Mouse (Mus musculus): ENCODE measurements at regions not wholly inside any gene's neighbourhood (a gene's known extent, or its start where the extent isn't known, plus 50 kb on each side); places are given as distances from the start of the nearest gene placed in this dataset.

- ATAC-seq (ENCODE audit: low read depth), result no peak
- H3K36me3 ChIP-seq (ENCODE audit: control insufficient read depth, insufficient read depth, low read length), result no peaks in the 10 kb centered on the region
- no peak overlapping the region for H3K4me3 ChIP-seq (ENCODE audit: low read depth, low read length)
- WGBS, result 73% methylated on average over 3 of the region's 3 CpGs
- H3K27ac ChIP-seq (ENCODE audit: low read depth, low read length), result no peak overlapping the region
- H3K27me3 ChIP-seq (ENCODE audit: control insufficient read depth, insufficient read depth, low read length), result no peaks in the 10 kb centered on the region
- H3K9ac ChIP-seq (replicated peaks; ENCODE audit: low read depth, low read length), result no peak overlapping the region
- no peaks in the 10 kb centered on the region for H3K4me1 ChIP-seq (ENCODE audit: control insufficient read depth, insufficient read depth, low read length)
- no peaks in the 10 kb centered on the region for H3K9me3 ChIP-seq (ENCODE audit: control insufficient read depth, low read length)
- H3K4me2 ChIP-seq (ENCODE audit: low read depth, low read length), result no peak overlapping the region
Observed at GRCm38 (mm10) chr1:88602241-88602640, 92.4 kb upstream of the Glrp1 start.

GRCm38 (mm10) chr1:88601801-88602200 is 91.9 kb upstream of the Glrp1 start:
- no peak overlapping the region for H3K4me3 ChIP-seq (ENCODE audit: low read depth, low read length)
- 76% methylated on average over 8 of the region's 8 CpGs for WGBS
- H3K9ac ChIP-seq (replicated peaks; ENCODE audit: low read depth, low read length), result no peak overlapping the region
- no peak overlapping the region for H3K4me2 ChIP-seq (ENCODE audit: low read depth, low read length)
- no peak overlapping the region for H3K27ac ChIP-seq (ENCODE audit: low read depth, low read length)
- ATAC-seq (ENCODE audit: low read depth), result no peak
- H3K36me3 ChIP-seq (ENCODE audit: control insufficient read depth, insufficient read depth, low read length), result no peaks in the 10 kb centered on the region
- no peaks in the 10 kb centered on the region for H3K4me1 ChIP-seq (ENCODE audit: control insufficient read depth, insufficient read depth, low read length)
- H3K9me3 ChIP-seq (ENCODE audit: control insufficient read depth, low read length), result no peaks in the 10 kb centered on the region
- no peaks in the 10 kb centered on the region for H3K27me3 ChIP-seq (ENCODE audit: control insufficient read depth, insufficient read depth, low read length)

- Histone ChIP-seq H3K4me2 (ENCODE audit: low read depth, low read length) (no peak overlapping the region), H3K27me3 (ENCODE audit: control insufficient read depth, insufficient read depth, low read length) (no peaks in the 10 kb centered on the region), H3K4me3 (ENCODE audit: low read depth, low read length) (no peak overlapping the region), H3K4me1 (ENCODE audit: control insufficient read depth, insufficient read depth, low read length) (no peaks in the 10 kb centered on the region), H3K9me3 (ENCODE audit: control insufficient read depth, low read length) (no peaks in the 10 kb centered on the region), H3K9ac (replicated peaks; ENCODE audit: low read depth, low read length) (no peak overlapping the region), H3K27ac (ENCODE audit: low read depth, low read length) (no peak overlapping the region), H3K36me3 (ENCODE audit: control insufficient read depth, insufficient read depth, low read length) (no peaks in the 10 kb centered on the region)
- ATAC-seq (ENCODE audit: low read depth), result no peak
- WGBS, result 79% methylated on average over 1 of the region's 1 CpGs
Observed at GRCm38 (mm10) chr1:88600145-88600544, 90.3 kb upstream of the Glrp1 start.

- no peaks in the 10 kb centered on the region for H3K4me1 ChIP-seq (ENCODE audit: control insufficient read depth, insufficient read depth, low read length)
- H3K4me2 ChIP-seq (ENCODE audit: low read depth, low read length), result no peak overlapping the region
- H3K27ac ChIP-seq (ENCODE audit: low read depth, low read length), result 0 out of 2 replicates have a peak overlapping the region, but pooled peaks have one; percentile 4
- WGBS, result 44% methylated on average over 9 of the region's 9 CpGs
- no peaks in the 10 kb centered on the region for H3K9me3 ChIP-seq (ENCODE audit: control insufficient read depth, low read length)
- no peak overlapping the region for H3K9ac ChIP-seq (replicated peaks; ENCODE audit: low read depth, low read length)
- H3K4me3 ChIP-seq (ENCODE audit: low read depth, low read length), result no peak overlapping the region
- no peaks in the 10 kb centered on the region for H3K36me3 ChIP-seq (ENCODE audit: control insufficient read depth, insufficient read depth, low read length)
- no peak for ATAC-seq (ENCODE audit: low read depth)
- H3K27me3 ChIP-seq (ENCODE audit: control insufficient read depth, insufficient read depth, low read length), result no peaks in the 10 kb centered on the region
Observed at GRCm38 (mm10) chr1:88594484-88595254, 84.8 kb upstream of the Glrp1 start.

GRCm38 (mm10) chr1:88592036-88592435 is 82.2 kb upstream of the Glrp1 start:
- Histone ChIP-seq H3K4me2 (ENCODE audit: low read depth, low read length) (no peak overlapping the region), H3K27me3 (ENCODE audit: control insufficient read depth, insufficient read depth, low read length) (no peaks in the 10 kb centered on the region), H3K9ac (replicated peaks; ENCODE audit: low read depth, low read length) (no peak overlapping the region), H3K9me3 (ENCODE audit: control insufficient read depth, low read length) (no peaks in the 10 kb centered on the region), H3K36me3 (ENCODE audit: control insufficient read depth, insufficient read depth, low read length) (no peaks in the 10 kb centered on the region), H3K27ac (ENCODE audit: low read depth, low read length) (no peak overlapping the region), H3K4me3 (ENCODE audit: low read depth, low read length) (no peak overlapping the region), H3K4me1 (ENCODE audit: control insufficient read depth, insufficient read depth, low read length) (no peaks in the 10 kb centered on the region)
- no peak for ATAC-seq (ENCODE audit: low read depth)
- WGBS, result 61% methylated on average over 6 of the region's 6 CpGs

GRCm38 (mm10) chr1:88590802-88591380 is 81.0 kb upstream of the Glrp1 start:
- Histone ChIP-seq H3K4me1 (ENCODE audit: control insufficient read depth, insufficient read depth, low read length) (no peaks in the 10 kb centered on the region), H3K4me3 (ENCODE audit: low read depth, low read length) (no peak overlapping the region), H3K36me3 (ENCODE audit: control insufficient read depth, insufficient read depth, low read length) (no peaks in the 10 kb centered on the region), H3K27me3 (ENCODE audit: control insufficient read depth, insufficient read depth, low read length) (no peaks in the 10 kb centered on the region), H3K9ac (replicated peaks; ENCODE audit: low read depth, low read length) (no peak overlapping the region), H3K27ac (ENCODE audit: low read depth, low read length) (no peak overlapping the region), H3K4me2 (ENCODE audit: low read depth, low read length) (no peak overlapping the region), H3K9me3 (ENCODE audit: control insufficient read depth, low read length) (no peaks in the 10 kb centered on the region)
- WGBS, result 82% methylated on average over 9 of the region's 9 CpGs
- no peak for ATAC-seq (ENCODE audit: low read depth)

- WGBS, result 95% methylated on average over 1 of the region's 1 CpGs
- H3K27ac ChIP-seq (ENCODE audit: low read depth, low read length), result no peak overlapping the region
- no peak for ATAC-seq (ENCODE audit: low read depth)
- no peak overlapping the region for H3K9ac ChIP-seq (replicated peaks; ENCODE audit: low read depth, low read length)
- no peak overlapping the region for H3K4me3 ChIP-seq (ENCODE audit: low read depth, low read length)
- no peaks in the 10 kb centered on the region for H3K27me3 ChIP-seq (ENCODE audit: control insufficient read depth, insufficient read depth, low read length)
- H3K4me1 ChIP-seq (ENCODE audit: control insufficient read depth, insufficient read depth, low read length), result no peaks in the 10 kb centered on the region
- H3K9me3 ChIP-seq (ENCODE audit: control insufficient read depth, low read length), result no peaks in the 10 kb centered on the region
- no peaks in the 10 kb centered on the region for H3K36me3 ChIP-seq (ENCODE audit: control insufficient read depth, insufficient read depth, low read length)
- no peak overlapping the region for H3K4me2 ChIP-seq (ENCODE audit: low read depth, low read length)
Observed at GRCm38 (mm10) chr1:88588747-88589146, 78.9 kb upstream of the Glrp1 start.

- no peaks in the 10 kb centered on the region for H3K27me3 ChIP-seq (ENCODE audit: control insufficient read depth, insufficient read depth, low read length)
- 82% methylated on average over 13 of the region's 13 CpGs for WGBS
- ATAC-seq (ENCODE audit: low read depth), result no peak
- H3K9me3 ChIP-seq (ENCODE audit: control insufficient read depth, low read length), result no peaks in the 10 kb centered on the region
- no peaks in the 10 kb centered on the region for H3K4me1 ChIP-seq (ENCODE audit: control insufficient read depth, insufficient read depth, low read length)
- H3K4me2 ChIP-seq (ENCODE audit: low read depth, low read length), result no peak overlapping the region
- no peak overlapping the region for H3K27ac ChIP-seq (ENCODE audit: low read depth, low read length)
- H3K4me3 ChIP-seq (ENCODE audit: low read depth, low read length), result no peak overlapping the region
- H3K36me3 ChIP-seq (ENCODE audit: control insufficient read depth, insufficient read depth, low read length), result no peaks in the 10 kb centered on the region
- H3K9ac ChIP-seq (replicated peaks; ENCODE audit: low read depth, low read length), result no peak overlapping the region
Observed at GRCm38 (mm10) chr1:88586823-88587820, 77.3 kb upstream of the Glrp1 start.

- H3K9ac ChIP-seq (replicated peaks; ENCODE audit: low read depth, low read length), result no peak overlapping the region
- H3K27me3 ChIP-seq (ENCODE audit: control insufficient read depth, insufficient read depth, low read length), result no peaks in the 10 kb centered on the region
- no peak overlapping the region for H3K27ac ChIP-seq (ENCODE audit: low read depth, low read length)
- ATAC-seq (ENCODE audit: low read depth), result no peak
- WGBS, result 87% methylated on average over 2 of the region's 2 CpGs
- H3K4me3 ChIP-seq (ENCODE audit: low read depth, low read length), result no peak overlapping the region
- no peak overlapping the region for H3K4me2 ChIP-seq (ENCODE audit: low read depth, low read length)
- H3K36me3 ChIP-seq (ENCODE audit: control insufficient read depth, insufficient read depth, low read length), result no peaks in the 10 kb centered on the region
- no peaks in the 10 kb centered on the region for H3K9me3 ChIP-seq (ENCODE audit: control insufficient read depth, low read length)
- H3K4me1 ChIP-seq (ENCODE audit: control insufficient read depth, insufficient read depth, low read length), result no peaks in the 10 kb centered on the region
Observed at GRCm38 (mm10) chr1:88586128-88586527, 76.3 kb upstream of the Glrp1 start.

All from neural tube, embryonic 14.5 days (tissue).